Mouse (Mus musculus) telencephalon, adult 2 months (tissue): ENCODE data around the gene Lrrc58.

Source experiments
- DNase-seq: peaks from one replicate; pipeline ENCODE4 v3.0.0-alpha.2; 2011; ENCODE audit warnings: low read depth, low spot score

The Lrrc58 gene

GRCm38 (mm10) chr16:37920842-37921409, 52.7 kb downstream of the Lrrc58 start:
- no peak for DNase-seq

DNA sequence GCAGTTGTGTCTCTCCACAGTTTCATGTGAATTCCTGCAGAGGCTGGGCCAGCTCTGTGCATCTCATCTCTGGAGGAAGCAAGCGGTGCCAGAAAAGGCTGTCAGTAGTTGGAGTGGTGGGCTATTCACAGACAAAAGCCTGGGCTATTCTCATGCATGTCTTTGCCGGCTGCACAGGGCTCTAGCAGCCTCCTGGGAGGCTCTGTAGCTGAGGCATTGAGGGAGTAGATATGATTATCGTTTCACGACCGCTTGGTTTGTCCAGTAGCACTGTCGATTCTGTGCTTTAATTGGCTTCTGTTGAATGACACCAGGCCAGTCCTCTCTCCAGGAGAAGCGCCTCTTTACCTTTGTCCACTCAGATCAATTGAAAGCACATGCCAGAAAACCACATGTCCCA, 57.9 kb downstream of the Lrrc58 start:
- DNase-seq, result no peak

- DNase-seq, result no peak
These were observed 58.9 kb downstream of the Lrrc58 start for GRCm38 (mm10) chr16:37927117-37927516.

DNA sequence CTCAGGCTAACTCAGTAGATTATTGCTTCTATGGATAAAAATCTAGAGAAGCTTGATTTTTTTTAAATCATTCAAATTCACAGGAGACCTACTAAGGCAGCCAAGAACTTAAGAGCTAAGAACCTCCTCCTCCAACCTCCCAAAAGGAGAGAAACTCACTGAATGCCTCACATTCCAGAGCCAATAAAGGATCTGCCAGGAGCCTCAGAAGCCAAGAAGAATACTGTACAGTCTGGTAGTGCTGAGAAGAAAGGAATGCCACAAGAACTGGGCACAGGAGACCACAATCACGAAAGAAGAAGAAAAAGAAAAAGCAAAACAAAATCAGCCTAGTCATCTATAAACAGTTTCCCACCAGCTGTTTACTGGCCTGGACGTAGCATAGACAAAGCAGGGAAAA, 60.8 kb downstream of the Lrrc58 start:
- DNase-seq, result no peak

GRCm38 (mm10) chr16:37929626-37930025, 61.4 kb downstream of the Lrrc58 start:
- no peak for DNase-seq

- no peak for DNase-seq
These were observed 66.7 kb downstream of the Lrrc58 start for GRCm38 (mm10) chr16:37934932-37935331.

DNA sequence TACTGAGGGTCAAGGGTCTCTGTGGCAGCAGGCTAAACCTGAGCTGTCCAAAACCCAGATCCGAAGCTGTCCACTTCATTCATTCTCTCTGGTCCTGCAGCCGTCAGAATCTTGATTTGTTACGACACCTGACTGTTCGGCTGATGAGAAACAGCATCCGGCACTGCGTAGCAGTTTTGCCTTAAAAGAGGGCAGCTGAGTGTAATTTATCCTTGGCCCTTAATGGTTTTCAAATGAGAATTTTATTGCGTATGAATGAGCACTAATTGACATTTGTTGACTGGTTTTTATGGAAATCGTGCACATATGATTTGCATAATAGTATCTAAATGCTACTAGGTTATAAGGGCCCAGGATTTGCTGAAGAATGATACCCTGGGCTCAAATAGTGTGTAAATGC, 69.1 kb downstream of the Lrrc58 start:
- no peak for DNase-seq
